Mouse (Mus musculus) spleen, adult 2 months (tissue): ENCODE data around the gene Mlxipl.
"Not testable (repeated sequence)": the region's sequence is repeated elsewhere in the genome, so short reads cannot be mapped to it uniquely, and the experiment has no call there.

ENCODE experiments used
- CTCF ChIP-seq: fragments of 200-500 bp; IDR thresholded peaks from 2 replicates; pipeline ENCODE4 v1.5.1; 2011; ENCODE audit warnings: mild to moderate bottlenecking, inconsistent platforms; ENCODE audit not compliant: insufficient read depth, insufficient read length, insufficient replicate concordance; ENCODE audit errors: extremely low read depth
- POLR2A ChIP-seq: fragments of 200-500 bp; IDR thresholded peaks from 2 replicates; pipeline ENCODE4 v1.6.1; 2011; ENCODE audit warnings: low read depth, low read length, inconsistent platforms

DNA sequence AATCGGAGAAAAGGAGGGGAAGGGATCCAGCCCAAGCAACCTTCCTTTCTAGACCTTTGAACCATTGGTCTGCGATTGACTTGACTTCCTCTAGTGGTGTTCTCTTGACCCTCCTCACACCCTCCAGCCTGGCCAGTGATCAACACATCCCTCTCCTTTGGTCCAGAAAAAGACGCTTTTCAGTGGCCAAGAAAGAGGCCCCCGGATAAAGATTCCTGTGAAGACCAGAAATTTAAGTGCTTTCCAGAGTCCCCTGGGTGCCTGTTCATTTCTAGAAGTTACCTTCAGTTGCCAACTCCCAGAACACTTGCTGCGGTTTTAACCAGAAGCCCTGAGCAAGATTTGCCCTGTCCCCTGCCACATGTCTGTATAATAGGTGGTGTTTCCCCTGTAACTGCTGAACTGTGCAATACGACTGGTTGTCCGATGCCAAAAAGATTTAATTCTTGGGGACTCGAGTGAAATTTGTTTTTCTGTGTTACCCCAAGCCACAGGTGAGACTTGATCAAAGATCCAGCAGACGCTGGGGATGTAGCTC lies 24.7 kb upstream of the Mlxipl start, which contains the start of gene Bud23:
- TF ChIP-seq CTCF, POLR2A: not testable (repeated sequence)
